Mouse (Mus musculus): Measurements from ENCODE around the gene Npw. TPM values are rescaled to one million over a fixed set of nuclear protein-coding genes. Genes with fewer than 3 reads are reported as not detected.
A peak's percentile ranks its signal among the peaks of the same experiment; 100 is the strongest.

Npw gene
- polyA plus RNA-seq, 1 experiment from 2014 or later, result 0.30 TPM

DNA sequence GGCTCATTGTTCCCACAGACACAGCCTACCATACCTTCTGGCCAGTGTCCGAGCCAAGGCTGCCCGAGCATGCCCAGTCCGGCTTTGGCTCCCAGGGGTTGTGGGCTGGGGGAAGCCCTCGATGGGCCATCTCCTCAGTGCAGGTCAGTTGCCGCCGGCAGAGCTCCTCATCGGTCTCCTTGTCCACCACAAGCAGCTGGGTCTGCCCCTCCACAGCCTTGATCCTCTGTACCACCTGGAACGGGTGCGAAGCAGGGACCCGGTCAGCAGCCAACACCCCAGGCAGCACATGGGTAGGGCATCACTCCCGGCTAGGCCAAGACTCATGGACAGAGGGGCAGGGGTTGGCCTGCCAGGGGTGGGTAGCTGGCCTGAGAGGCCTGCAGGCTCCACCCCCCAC, 10.8 kb downstream of the Npw start:
- Histone ChIP-seq H3K9ac (no peak overlapping the region; the same call in 1 of the 2 replicates), H3K9me3 (no peaks in the 10 kb centered on the region), H3K4me2 (replicated peaks) (no peak overlapping the region; the same call in 1 of the 2 replicates), H3K4me3 (replicated peaks) (peak overlapping the region; percentile 14; the same call in 1 of the 2 replicates), H3K36me3 (no peaks in the 10 kb centered on the region), H3K4me1 (replicated peaks) (peaks cover 40% of the 10 kb centered on the region), H3K27ac (0 out of 2 replicates have a peak overlapping the region, but pooled peaks have one; percentile 17), H3K27me3 (replicated peaks) (no peaks in the 10 kb centered on the region)
- no peak for ATAC-seq
- 76% methylated on average over 11 of the region's 11 CpGs for WGBS

DNA sequence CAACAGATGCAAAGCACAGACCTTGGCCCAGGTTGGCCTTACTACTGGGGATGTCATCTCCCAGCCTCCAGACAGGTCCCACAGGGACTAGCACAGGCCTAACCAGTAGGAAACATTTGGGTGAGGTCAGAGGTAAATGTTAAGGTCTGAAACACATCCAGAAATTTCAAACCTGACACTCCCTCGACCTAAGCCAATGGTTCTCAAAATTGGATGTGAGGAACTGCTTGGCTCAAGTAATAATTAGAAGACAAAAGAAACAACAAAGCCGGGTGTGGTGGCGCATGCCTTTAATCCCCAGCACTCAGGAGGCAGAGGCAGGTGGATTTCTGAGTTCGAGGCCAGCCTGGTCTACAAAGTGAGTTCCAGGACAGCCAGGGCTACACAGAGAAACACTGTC, 11.9 kb downstream of the Npw start:
- no peaks in the 10 kb centered on the region for H3K27me3 ChIP-seq (replicated peaks)
- no peak overlapping the region for H3K4me3 ChIP-seq (replicated peaks)
- H3K9me3 ChIP-seq, result no peaks in the 10 kb centered on the region
- WGBS, result 88% methylated on average over 4 of the region's 4 CpGs
- no peaks in the 10 kb centered on the region for H3K36me3 ChIP-seq
- H3K4me2 ChIP-seq (replicated peaks), result no peak overlapping the region
- peaks cover 40% of the 10 kb centered on the region for H3K4me1 ChIP-seq (replicated peaks)
- 0 out of 2 replicates have a peak overlapping the region, but pooled peaks have one; percentile 81 for H3K27ac ChIP-seq
- H3K9ac ChIP-seq, result no peak overlapping the region
- ATAC-seq, result no peak

- Histone ChIP-seq H3K9me3 (no peaks in the 10 kb centered on the region), H3K9ac (no peak overlapping the region), H3K27ac (peak overlapping the region; percentile 81), H3K4me1 (replicated peaks) (peaks cover 40% of the 10 kb centered on the region), H3K36me3 (no peaks in the 10 kb centered on the region), H3K4me2 (replicated peaks) (no peak overlapping the region), H3K27me3 (replicated peaks) (no peaks in the 10 kb centered on the region), H3K4me3 (replicated peaks) (no peak overlapping the region)
- 75% methylated on average over 3 of the region's 3 CpGs for WGBS
- no peak for ATAC-seq
Measured at GRCm38 (mm10) chr17:24645916-24646315, 12.3 kb downstream of the Npw start.

DNA sequence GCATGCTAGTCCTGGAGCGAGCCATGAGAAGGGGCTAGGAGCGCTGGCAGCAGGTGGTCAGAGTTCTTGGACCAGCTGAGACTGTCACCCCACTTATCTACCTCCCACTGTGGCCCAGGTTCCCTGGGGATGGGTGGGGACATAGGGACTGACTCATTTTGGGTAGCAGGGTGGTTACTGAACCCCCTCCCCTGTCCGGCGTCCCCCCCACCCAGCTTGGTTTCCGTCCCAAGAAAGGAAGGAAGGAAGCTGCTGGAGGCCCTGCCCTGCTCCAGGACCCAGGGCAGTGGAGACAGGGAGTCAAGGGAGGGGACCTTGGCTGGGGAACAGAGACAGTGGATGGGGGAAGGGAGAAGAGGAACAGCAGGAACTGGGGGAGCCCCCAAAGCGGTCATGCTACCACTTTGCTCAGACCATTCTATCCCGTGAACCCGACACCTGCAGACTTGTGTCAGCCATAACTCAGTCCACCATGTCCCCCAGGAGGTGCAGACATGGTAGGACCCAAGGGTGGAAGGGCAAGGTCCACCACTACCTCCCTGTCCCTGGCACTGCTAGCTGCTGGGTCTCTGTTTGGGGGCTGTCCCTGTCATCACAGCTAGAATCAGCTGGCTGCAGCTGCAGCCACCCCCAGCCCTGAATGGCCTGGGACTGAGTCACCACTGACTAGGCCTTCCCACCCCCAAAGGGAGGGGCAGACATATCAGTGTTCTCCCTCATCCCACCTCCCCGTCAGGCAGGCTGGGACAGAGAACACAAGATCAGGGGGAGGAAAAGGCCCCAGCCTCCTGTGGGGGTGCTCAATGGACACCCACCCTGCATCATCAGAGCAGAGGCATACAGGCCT, 13.2 kb downstream of the Npw start:
- ATAC-seq, result peak; percentile 18; the same call in 1 of the 2 replicates
- peak overlapping the region; percentile 81 for H3K27ac ChIP-seq
- no peak overlapping the region for H3K4me3 ChIP-seq (replicated peaks)
- H3K36me3 ChIP-seq, result peaks cover 6% of the 10 kb centered on the region; the same call in 1 of the 2 replicates
- peak overlapping the region; percentile 24; the same call in 1 of the 2 replicates for H3K4me2 ChIP-seq (replicated peaks)
- 0 out of 2 replicates have a peak overlapping the region, but pooled peaks have one; percentile 13 for H3K9ac ChIP-seq
- WGBS, result 76% methylated on average over 9 of the region's 9 CpGs
- H3K4me1 ChIP-seq (replicated peaks), result peaks cover 37% of the 10 kb centered on the region
- no peaks in the 10 kb centered on the region for H3K9me3 ChIP-seq
- no peaks in the 10 kb centered on the region for H3K27me3 ChIP-seq (replicated peaks)

DNA sequence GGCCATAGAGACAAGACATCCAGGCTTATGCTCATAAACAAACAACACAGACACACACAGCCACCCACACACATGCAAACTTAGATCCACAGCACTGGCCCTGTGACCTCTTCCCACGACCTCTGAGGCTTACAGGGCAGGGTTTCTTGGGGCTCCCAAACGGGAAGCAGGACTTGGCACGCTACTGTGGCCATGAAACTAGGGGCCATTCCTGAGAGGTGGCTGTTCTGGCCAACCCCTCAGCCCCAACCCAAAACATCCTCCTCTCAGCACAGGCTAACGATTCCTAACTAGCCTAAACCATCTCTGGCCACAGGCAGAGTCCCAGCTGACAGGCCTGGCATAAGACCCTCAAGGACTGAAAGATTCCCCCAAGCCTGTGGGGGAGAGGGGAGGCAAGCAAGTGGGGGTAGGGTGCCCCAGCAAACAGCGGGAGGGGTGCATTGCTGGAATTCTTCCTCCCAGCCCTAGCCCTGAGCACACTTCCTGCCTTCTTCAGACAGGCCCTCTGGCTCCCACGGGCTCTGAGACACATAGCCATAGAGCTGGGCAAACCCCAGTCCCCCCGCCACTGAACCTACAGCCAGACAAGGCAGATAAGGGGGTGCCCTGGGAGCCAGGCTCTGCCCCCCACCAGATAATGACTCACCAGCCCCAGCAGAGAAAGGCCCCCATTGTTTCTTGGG, 14.1 kb downstream of the Npw start:
- H3K4me3 ChIP-seq (replicated peaks), result no peak overlapping the region

DNA sequence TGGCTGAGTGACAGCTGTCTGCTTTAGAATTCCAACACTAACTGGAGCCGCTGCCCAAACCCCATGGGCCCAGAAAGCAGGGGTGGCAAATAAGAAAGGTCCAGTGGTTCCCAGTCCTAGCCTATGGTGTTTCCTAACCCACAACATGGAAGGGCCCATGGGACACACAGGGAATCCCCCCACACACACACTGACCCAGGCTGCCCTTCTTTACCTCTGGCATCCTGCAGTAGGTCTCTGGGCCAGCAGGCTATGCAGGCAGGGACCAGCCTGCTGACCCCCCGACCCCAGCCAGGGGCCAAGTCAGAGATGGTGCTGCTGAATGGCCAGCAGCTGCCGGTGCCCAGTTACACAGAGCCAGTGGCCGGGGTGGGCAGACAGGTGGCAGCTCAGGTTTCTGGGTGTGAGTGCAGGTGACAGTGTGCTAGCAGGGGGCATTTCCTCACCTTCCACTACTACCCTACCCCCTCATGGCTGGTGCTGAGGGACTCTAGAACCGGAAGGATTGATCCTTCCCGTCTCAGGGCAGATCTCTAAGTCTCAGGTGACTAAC, 15.4 kb downstream of the Npw start:
- H3K9me3 ChIP-seq, result no peaks in the 10 kb centered on the region
- H3K27ac ChIP-seq, result no peak overlapping the region
- WGBS, result 74% methylated on average over 6 of the region's 6 CpGs
- no peaks in the 10 kb centered on the region for H3K27me3 ChIP-seq (replicated peaks)
- no peak overlapping the region for H3K4me2 ChIP-seq (replicated peaks)
- peaks cover 32% of the 10 kb centered on the region for H3K4me1 ChIP-seq (replicated peaks)
- ATAC-seq, result no peak
- no peak overlapping the region for H3K4me3 ChIP-seq (replicated peaks)
- peaks cover 6% of the 10 kb centered on the region; the same call in 1 of the 2 replicates for H3K36me3 ChIP-seq
- H3K9ac ChIP-seq, result no peak overlapping the region

More for the DNA sequence above, 14.1 kb downstream of the Npw start:
- Histone ChIP-seq H3K36me3 (peaks cover 6% of the 10 kb centered on the region; the same call in 1 of the 2 replicates), H3K4me1 (replicated peaks) (peaks cover 39% of the 10 kb centered on the region), H3K9ac (0 out of 2 replicates have a peak overlapping the region, but pooled peaks have one; percentile 13), H3K9me3 (no peaks in the 10 kb centered on the region), H3K27me3 (replicated peaks) (no peaks in the 10 kb centered on the region), H3K27ac (peak overlapping the region; percentile 81), H3K4me2 (replicated peaks) (peak overlapping the region; percentile 24; the same call in 1 of the 2 replicates)
- 32% methylated on average over 7 of the region's 7 CpGs for WGBS
- ATAC-seq, result peak; percentile 52

- Histone ChIP-seq H3K36me3 (peaks cover 6% of the 10 kb centered on the region; the same call in 1 of the 2 replicates), H3K4me1 (replicated peaks) (peaks cover 32% of the 10 kb centered on the region), H3K27ac (no peak overlapping the region), H3K4me3 (replicated peaks) (no peak overlapping the region), H3K27me3 (replicated peaks) (no peaks in the 10 kb centered on the region), H3K9me3 (no peaks in the 10 kb centered on the region), H3K4me2 (replicated peaks) (no peak overlapping the region), H3K9ac (no peak overlapping the region)
- WGBS, result 92% methylated on average over 14 of the region's 14 CpGs
- no peak for ATAC-seq
Measured at GRCm38 (mm10) chr17:24641944-24642343, 16.3 kb downstream of the Npw start.

- no peaks in the 10 kb centered on the region for H3K27me3 ChIP-seq (replicated peaks)
- no peak for ATAC-seq
- H3K4me1 ChIP-seq (replicated peaks), result peaks cover 32% of the 10 kb centered on the region
- no peak overlapping the region for H3K9ac ChIP-seq
- peak overlapping the region; percentile 89; the same call in 1 of the 2 replicates for H3K27ac ChIP-seq
- WGBS, result 94% methylated on average over 15 of the region's 15 CpGs
- H3K4me2 ChIP-seq (replicated peaks), result no peak overlapping the region
- H3K4me3 ChIP-seq (replicated peaks), result no peak overlapping the region
- no peaks in the 10 kb centered on the region for H3K9me3 ChIP-seq
- peaks cover 6% of the 10 kb centered on the region; the same call in 1 of the 2 replicates for H3K36me3 ChIP-seq
Measured at GRCm38 (mm10) chr17:24640581-24640980, 17.7 kb downstream of the Npw start.

DNA sequence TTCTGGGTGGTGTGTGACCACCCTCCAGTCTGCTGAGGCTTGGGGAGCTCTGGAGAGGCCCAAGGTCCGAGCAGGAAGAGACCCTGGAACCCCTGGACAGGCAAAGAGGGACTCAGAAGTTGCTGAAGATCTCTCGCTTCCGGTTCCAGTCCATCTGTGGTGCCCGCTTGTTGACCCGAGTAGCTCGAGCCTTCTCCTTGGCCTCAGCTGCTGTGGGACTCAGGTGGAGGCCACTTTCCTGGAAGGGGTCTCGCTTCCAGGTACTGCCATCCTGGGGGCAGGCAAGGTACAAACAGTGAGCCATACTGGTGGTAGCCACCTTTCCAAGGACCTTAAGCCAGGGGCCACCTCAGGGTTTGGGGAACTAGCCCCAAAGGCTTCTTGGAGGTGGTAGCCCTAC, 18.1 kb downstream of the Npw start:
- ATAC-seq, result no peak
- H3K9ac ChIP-seq, result no peak overlapping the region
- peaks cover 6% of the 10 kb centered on the region; the same call in 1 of the 2 replicates for H3K36me3 ChIP-seq
- H3K27ac ChIP-seq, result peak overlapping the region; percentile 89
- H3K4me1 ChIP-seq (replicated peaks), result peaks cover 29% of the 10 kb centered on the region
- no peaks in the 10 kb centered on the region for H3K9me3 ChIP-seq
- no peak overlapping the region for H3K4me2 ChIP-seq (replicated peaks)
- WGBS, result 91% methylated on average over 7 of the region's 7 CpGs
- no peak overlapping the region for H3K4me3 ChIP-seq (replicated peaks)
- no peaks in the 10 kb centered on the region for H3K27me3 ChIP-seq (replicated peaks)

DNA sequence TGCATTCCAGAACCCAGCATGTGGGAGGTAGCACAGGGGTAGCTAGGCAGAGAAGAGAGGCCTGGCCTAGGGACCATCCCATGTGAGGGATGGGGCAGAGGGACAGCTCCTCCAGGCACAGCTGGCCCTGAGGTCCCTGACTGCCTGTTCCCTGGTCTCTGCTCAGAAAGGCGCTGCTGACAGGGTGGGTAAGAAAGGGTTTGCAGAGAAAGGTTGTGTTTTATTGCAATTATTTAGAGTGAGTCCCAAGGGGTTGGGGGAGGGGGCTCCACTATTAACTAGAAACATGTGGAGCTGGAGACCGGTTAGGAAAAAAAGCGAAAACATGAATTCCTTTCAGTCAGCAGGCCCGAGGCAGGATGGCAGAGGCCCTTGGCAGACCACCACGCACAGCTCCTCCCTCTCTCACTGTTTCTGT, 18.7 kb downstream of the Npw start:
- Histone ChIP-seq H3K4me2 (replicated peaks) (no peak overlapping the region), H3K4me1 (replicated peaks) (peaks cover 27% of the 10 kb centered on the region), H3K27me3 (replicated peaks) (no peaks in the 10 kb centered on the region), H3K9ac (peak overlapping the region; percentile 26; the same call in 1 of the 2 replicates), H3K9me3 (no peaks in the 10 kb centered on the region), H3K27ac (peak overlapping the region; percentile 89), H3K4me3 (replicated peaks) (no peak overlapping the region), H3K36me3 (peaks cover 6% of the 10 kb centered on the region; the same call in 1 of the 2 replicates)
- 0 out of 2 replicates have a peak, but pooled peaks have one; percentile 11 for ATAC-seq
- WGBS, result 60% methylated on average over 5 of the region's 5 CpGs

GRCm38 (mm10) chr17:24638840-24639239, 19.4 kb downstream of the Npw start:
- no peaks in the 10 kb centered on the region for H3K27me3 ChIP-seq (replicated peaks)

More at GRCm38 (mm10) chr17:24638840-24639239, 19.4 kb downstream of the Npw start:
- Histone ChIP-seq H3K4me1 (replicated peaks) (peaks cover 22% of the 10 kb centered on the region), H3K36me3 (peaks cover 6% of the 10 kb centered on the region; the same call in 1 of the 2 replicates), H3K9me3 (no peaks in the 10 kb centered on the region), H3K27ac (peak overlapping the region; percentile 89), H3K4me3 (replicated peaks) (no peak overlapping the region), H3K9ac (peak overlapping the region; percentile 26; the same call in 1 of the 2 replicates), H3K4me2 (replicated peaks) (no peak overlapping the region)
- peak; percentile 81 for ATAC-seq
- WGBS, result 53% methylated on average over 9 of the region's 9 CpGs

Measured in intestine, embryonic 15.5 days (tissue).